Mouse (Mus musculus) CH12.LX (cell line): ENCODE measurements at regions not wholly inside any gene's neighbourhood (a gene's known extent, or its start where the extent isn't known, plus 50 kb on each side); places are given as distances from the start of the nearest gene placed in this dataset.

ENCODE experiments used
- POLR2A ChIP-seq: IDR thresholded peaks from 2 replicates; pipeline ENCODE4 v1.6.1; 2011; ENCODE audit warnings: low read depth, mild to moderate bottlenecking, improper control_type of control experiment, low read length
- TBP ChIP-seq: conservative IDR thresholded peaks from 2 replicates; pipeline ENCODE4 v1.6.1; 2011; ENCODE audit warnings: low read depth, low read length, improper control_type of control experiment
- ZNF384 ChIP-seq: IDR thresholded peaks from 2 replicates; pipeline ENCODE4 v1.6.1; 2012; ENCODE audit warnings: low read depth, low read length, improper control_type of control experiment, inconsistent platforms

DNA sequence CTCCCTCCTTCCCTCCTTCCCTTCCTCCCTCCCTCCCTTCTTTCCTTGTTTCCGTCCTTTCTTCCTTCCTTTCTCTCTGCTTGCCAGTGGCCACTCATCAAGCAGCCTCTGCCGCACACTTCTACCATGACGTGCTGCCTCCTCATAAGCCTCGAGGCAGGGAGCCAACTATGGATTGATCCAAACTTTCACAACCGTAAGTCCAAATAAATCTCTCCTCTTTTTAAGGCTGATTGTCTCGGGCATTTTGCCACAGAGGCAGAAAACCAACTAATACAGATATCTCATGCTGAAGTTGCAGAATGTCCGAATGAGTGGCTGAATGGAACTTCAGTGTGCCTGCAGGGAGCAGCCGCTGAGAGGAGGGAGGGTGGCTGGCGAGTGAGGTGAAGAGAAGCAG is 251.7 kb downstream of the Plpp3 start:
- TF ChIP-seq ZNF384 (no peak), POLR2A (no peak), TBP (no peak)
